Mouse (Mus musculus) liver, adult 2 months (tissue): Measurements from ENCODE around the gene Eif2ak4.

ENCODE experiments used
- CTCF ChIP-seq: fragments of 200-500 bp; IDR thresholded peaks from 2 replicates; pipeline ENCODE4 v1.5.1; 2011; ENCODE audit warnings: low read depth, low read length, control low read depth
- POLR2A ChIP-seq: fragments of 200-500 bp; IDR thresholded peaks from 2 replicates; pipeline ENCODE4 v1.6.1; 2011; ENCODE audit warnings: low read length, control low read depth; ENCODE audit not compliant: insufficient read depth; ENCODE audit errors: extremely low read depth

GRCm38 (mm10) chr2:118430630-118431029 lies 42.2 kb downstream of the Eif2ak4 start:
- TF ChIP-seq CTCF = no peak
- TF ChIP-seq POLR2A = no peak
